Mouse (Mus musculus) spleen, adult 2 months (tissue): ENCODE data around the gene Slc4a1ap.

ENCODE experiments used
- CTCF ChIP-seq: fragments of 200-500 bp; IDR thresholded peaks from 2 replicates; pipeline ENCODE4 v1.5.1; 2011; ENCODE audit warnings: mild to moderate bottlenecking, inconsistent platforms; ENCODE audit not compliant: insufficient read depth, insufficient read length, insufficient replicate concordance; ENCODE audit errors: extremely low read depth
- POLR2A ChIP-seq: fragments of 200-500 bp; IDR thresholded peaks from 2 replicates; pipeline ENCODE4 v1.6.1; 2011; ENCODE audit warnings: low read depth, low read length, inconsistent platforms

DNA sequence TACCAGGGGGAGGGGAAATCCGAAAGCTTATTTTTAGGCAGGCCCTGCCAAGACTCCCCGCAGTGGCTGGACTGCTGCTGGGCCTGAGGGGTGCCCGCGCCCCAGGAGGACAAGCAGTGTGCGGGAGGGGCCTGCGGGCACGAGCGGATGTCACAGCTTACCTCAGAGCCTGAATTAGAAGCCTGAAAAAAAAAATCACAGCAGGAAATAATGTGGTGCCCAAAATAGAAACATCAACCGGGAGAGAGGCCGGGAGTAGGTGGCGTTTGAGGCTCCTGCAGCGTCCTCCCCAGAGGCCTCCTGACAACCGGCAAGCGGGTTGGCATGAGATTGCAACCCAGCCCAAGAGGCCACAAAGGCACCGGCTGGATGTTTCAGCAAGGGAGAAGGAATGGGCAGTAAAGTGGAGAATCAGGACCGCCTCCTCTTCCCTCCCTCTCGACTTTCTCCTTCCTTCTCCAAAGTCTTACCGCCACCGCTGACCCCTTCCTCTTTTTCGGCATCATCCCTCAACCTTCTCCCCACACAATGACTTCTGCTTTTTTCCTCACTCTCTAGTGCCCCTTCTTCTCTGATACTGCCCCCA lies 44.3 kb downstream of the Slc4a1ap start:
- TF ChIP-seq POLR2A = no peak
- TF ChIP-seq CTCF = no peak
